9 mouse cellular contexts compared by ENCODE assay signal in the genomic region with DNA sequence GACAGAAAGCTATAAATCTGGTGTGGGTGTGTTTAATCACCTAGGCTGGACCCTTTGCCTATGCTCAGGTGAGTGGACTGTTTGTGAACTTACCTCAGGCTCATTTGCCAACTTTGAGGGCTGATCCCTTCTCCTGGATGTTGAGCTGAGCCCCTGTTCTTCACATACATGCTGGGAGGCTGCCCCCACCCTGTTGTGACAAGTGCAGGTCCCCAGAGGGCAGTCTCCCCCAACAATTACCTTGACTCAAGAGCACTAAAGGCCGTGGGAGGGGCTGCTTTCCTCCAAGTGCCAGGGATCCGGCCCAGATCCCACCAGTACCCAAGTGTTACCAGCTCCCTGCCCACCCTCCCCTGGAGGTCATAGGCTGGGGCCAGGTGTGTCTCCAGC. TPM values are rescaled to one million over a fixed set of nuclear protein-coding genes. Genes with fewer than 3 reads are reported as not detected.
A peak's percentile ranks its signal among the peaks of the same experiment; 100 is the strongest.
DNase-seq lines count a peak whose midpoint lies in the region; ATAC-seq and TF ChIP-seq lines count a peak whose summit lies in the region.
"Had no signal": no experiment of that assay in that cellular context is flagged by ENCODE, and none has a peak within 500 bp of the region (broad histone marks: within the 10 kb centered on the region; RNA-seq: fewer than 3 reads in every experiment).

No protein-coding gene starts in this region.

- H3K9ac ChIP-seq in heart, adult 2 months (ENCODE audit: low read depth, low read length) = no peak overlapping the region
- peak overlapping the region; percentile 33; the same call in 1 of the 2 replicates for H3K9ac ChIP-seq in midbrain, embryonic 13.5 days (replicated peaks)
- H3K9ac ChIP-seq: lung, embryonic 15.5 days had no signal

- no peaks in the 10 kb centered on the region for H3K36me3 ChIP-seq in heart, adult 2 months (ENCODE audit: control insufficient read depth, insufficient read depth, low read length)
- peaks cover 43% of the 10 kb centered on the region for H3K36me3 ChIP-seq in midbrain, embryonic 13.5 days

- DNase-seq in heart, adult 2 months = no peak
- no peak for DNase-seq in heart, adult 18-20 months
- peak; percentile 51 for DNase-seq in A20 (ENCODE audit: low read depth, low spot score)
- no peak for DNase-seq in c-Kit-positive CD71-positive TER-119-positive erythroid progenitor cells, embryonic 14.5 days (ENCODE audit: low spot score)
- DNase-seq in ovary, postnatal 14 days (ENCODE audit: low spot score) = no peak
- DNase-seq in ovary, postnatal 36 days (ENCODE audit: low spot score) = no peak

- H3K27ac ChIP-seq in heart, adult 2 months = no peak overlapping the region
- H3K27ac ChIP-seq in bone marrow, adult 2 months (ENCODE audit: control insufficient read depth, insufficient read depth, low read depth, low read length, poor library complexity) = no peak overlapping the region
- H3K27ac ChIP-seq in midbrain, embryonic 13.5 days = peak overlapping the region; percentile 83
- H3K27ac ChIP-seq: lung, embryonic 15.5 days had no signal

- TF ChIP-seq CTCF in heart, adult 2 months (IDR thresholded peaks at IDR 0.05) = peak; percentile 19; the same call in 1 of the 2 replicates
- TF ChIP-seq CTCF in bone marrow, adult 2 months (IDR thresholded peaks at IDR 0.05; ENCODE audit: control insufficient read depth, insufficient read depth, low read length) = peak; percentile 55

- H3K79me2 ChIP-seq in heart, adult 2 months (replicated peaks; ENCODE audit: control insufficient read depth, insufficient read depth, low read length) = no peaks in the 10 kb centered on the region

- TF ChIP-seq EP300 in heart, adult 2 months (IDR thresholded peaks at IDR 0.05; ENCODE audit: insufficient read depth, low read depth, low read length) = no peak

- TF ChIP-seq POLR2A in heart, adult 2 months (IDR thresholded peaks at IDR 0.05; ENCODE audit: insufficient read depth, low read depth, low read length) = no peak
- TF ChIP-seq POLR2A in bone marrow, adult 2 months (IDR thresholded peaks at IDR 0.05; ENCODE audit: borderline replicate concordance, control insufficient read depth, low read depth, low read length) = no peak

- WGBS in heart, adult 2 months = 8% methylated on average over 2 of the region's 2 CpGs
- 2% methylated on average over 2 of the region's 2 CpGs for WGBS in bone marrow, adult 2 months
- WGBS in midbrain, embryonic 13.5 days = 30% methylated on average over 2 of the region's 2 CpGs

- H3K4me3 ChIP-seq in heart, adult 2 months = no peak overlapping the region
- H3K4me3 ChIP-seq in bone marrow, adult 2 months (replicated peaks; ENCODE audit: control insufficient read depth, low read depth, low read length) = no peak overlapping the region
- H3K4me3 ChIP-seq in midbrain, embryonic 13.5 days (replicated peaks) = no peak overlapping the region
- H3K4me3 ChIP-seq: lung, embryonic 15.5 days had no signal

- peaks cover 3% of the 10 kb centered on the region; the same call in 1 of the 2 replicates for H3K4me1 ChIP-seq in heart, adult 2 months (ENCODE audit: control insufficient read depth, insufficient read depth, low read length)
- peaks cover 2% of the 10 kb centered on the region for H3K4me1 ChIP-seq in bone marrow, adult 2 months (ENCODE audit: control insufficient read depth, insufficient read depth, low read length)
- peaks cover 35% of the 10 kb centered on the region for H3K4me1 ChIP-seq in midbrain, embryonic 13.5 days (replicated peaks)

- ATAC-seq in midbrain, embryonic 13.5 days = no peak

- no peaks in the 10 kb centered on the region for H3K9me3 ChIP-seq in midbrain, embryonic 13.5 days
- H3K9me3 ChIP-seq: lung, embryonic 15.5 days had no signal

- intact Hi-C loops in heart, adult 2 months (cut with DNase I) = no loop called here

- peak overlapping the region; percentile 23; the same call in 1 of the 2 replicates for H3K4me2 ChIP-seq in midbrain, embryonic 13.5 days (replicated peaks)
- H3K4me2 ChIP-seq: lung, embryonic 15.5 days had no signal

- no peaks in the 10 kb centered on the region for H3K27me3 ChIP-seq in heart, adult 2 months (ENCODE audit: control insufficient read depth, insufficient read depth, low read length)
- 0 out of 2 replicates have a peak, but pooled peaks cover 2% of the 10 kb centered on the region for H3K27me3 ChIP-seq in midbrain, embryonic 13.5 days

RNA-seq across cellular contexts. Expression of a gene that starts 2.5 kb away (rescaled TPM):
- under 1 TPM in 1 of 2 experiments, not detected in 1; 0.16 TPM for total RNA-seq in heart, adult 2 months (2021)
- polyA plus RNA-seq in heart, adult 2 months (2012; rRNA removed) = 0.39 and 0.73 TPM in 2 replicates
- under 1 TPM; 0.17 to 0.21 TPM for total RNA-seq in heart, adult 18-20 months (2021)
- 0.72 TPM in 1 of 2 replicates, not detected in the other for polyA plus RNA-seq in bone marrow, adult 2 months (2011; ENCODE audit: insufficient read depth, insufficient read length, low replicate concordance, missing spikeins)
- 75.5 and 79.4 TPM in 2 replicates for polyA plus RNA-seq in midbrain, embryonic 13.5 days (2015; fragmentation: Nextera tagmentation; extraction: Ambion mirVana)

RNA-seq across cellular contexts. Expression of a gene that starts 11.1 kb away (rescaled TPM):
- total RNA-seq in heart, adult 2 months (2021) = 10 to 100 TPM; 68.6 to 74.2 TPM
- 107 and 116 TPM in 2 replicates for polyA plus RNA-seq in heart, adult 2 months (2012; rRNA removed)
- total RNA-seq in heart, adult 18-20 months (2021) = 10 to 100 TPM; 61.9 to 64.3 TPM
- polyA plus RNA-seq in bone marrow, adult 2 months (2011; ENCODE audit: insufficient read depth, insufficient read length, low replicate concordance, missing spikeins) = 30.2 and 61.0 TPM in 2 replicates
- 57.1 and 58.2 TPM in 2 replicates for polyA plus RNA-seq in midbrain, embryonic 13.5 days (2015; fragmentation: Nextera tagmentation; extraction: Ambion mirVana)

RNA-seq across cellular contexts. Expression of a gene that starts 14.9 kb away (rescaled TPM):
- 1 to 10 TPM in 1 of 2 experiments, under 1 TPM in 1; 0.81 to 1.1 TPM for total RNA-seq in heart, adult 2 months (2021)
- 2.0 and 3.1 TPM in 2 replicates for polyA plus RNA-seq in heart, adult 2 months (2012; rRNA removed)
- total RNA-seq in heart, adult 18-20 months (2021) = 1 to 10 TPM; 1.2 to 2.8 TPM
- polyA plus RNA-seq in bone marrow, adult 2 months (2011; ENCODE audit: insufficient read depth, insufficient read length, low replicate concordance, missing spikeins) = 7.6 and 15.8 TPM in 2 replicates
- 0.64 and 0.77 TPM in 2 replicates for polyA plus RNA-seq in midbrain, embryonic 13.5 days (2015; fragmentation: Nextera tagmentation; extraction: Ambion mirVana)

RNA-seq across cellular contexts. Expression of a gene that starts 29.6 kb away (rescaled TPM):
- 100 to 1,000 TPM in 1 of 2 experiments, 10 to 100 TPM in 1; 94.2 to 104 TPM for total RNA-seq in heart, adult 2 months (2021)
- polyA plus RNA-seq in heart, adult 2 months (2012; rRNA removed) = 59.9 and 80.1 TPM in 2 replicates
- total RNA-seq in heart, adult 18-20 months (2021) = 10 to 100 TPM; 91.0 to 93.4 TPM
- 5.1 and 14.5 TPM in 2 replicates for polyA plus RNA-seq in bone marrow, adult 2 months (2011; ENCODE audit: insufficient read depth, insufficient read length, low replicate concordance, missing spikeins)
- 13.1 and 15.2 TPM in 2 replicates for polyA plus RNA-seq in midbrain, embryonic 13.5 days (2015; fragmentation: Nextera tagmentation; extraction: Ambion mirVana)

RNA-seq across cellular contexts. Expression of a gene that starts 39.0 kb away (rescaled TPM):
- total RNA-seq in heart, adult 2 months (2021) = 1 to 10 TPM; 1.1 to 1.5 TPM
- 1.1 and 1.2 TPM in 2 replicates for polyA plus RNA-seq in heart, adult 2 months (2012; rRNA removed)
- total RNA-seq in heart, adult 18-20 months (2021) = 1 to 10 TPM; 1.4 to 1.5 TPM
- polyA plus RNA-seq in bone marrow, adult 2 months (2011; ENCODE audit: insufficient read depth, insufficient read length, low replicate concordance, missing spikeins) = 5.4 and 9.4 TPM in 2 replicates
- polyA plus RNA-seq in midbrain, embryonic 13.5 days (2015; fragmentation: Nextera tagmentation; extraction: Ambion mirVana) = 0.94 and 1.0 TPM in 2 replicates

Comparison
In these comparisons a context has a peak if more than half of its experiments do, and no peak if none do; other contexts are left out.
1. RNA of a gene that starts 2.5 kb away (polyA plus RNA-seq): 75.5 to 79.4 TPM in midbrain, embryonic 13.5 days; 0.72 TPM in bone marrow, adult 2 months and 0.39 to 0.73 TPM in heart, adult 2 months; every median in the first group is over 10 times any median in the second.